Mouse (Mus musculus) stomach, embryonic 15.5 days (tissue): ENCODE measurements around the gene Itga5. TPM values are rescaled to one million over a fixed set of nuclear protein-coding genes. Genes with fewer than 3 reads are reported as not detected.

ENCODE experiments used
- ATAC-seq: fragments of 200-750 bp; cut with Nextera tagmentation; 2 replicates; pipeline ENCODE4 v1.8.0; 2017; ENCODE audit warnings: low read depth, moderate number of reproducible peaks, moderate TSS enrichment; ENCODE audit not compliant: insufficient read depth, low FRiP score
- H3K27ac ChIP-seq: fragments of 300-500 bp; sonication (generic); 2 replicates; pipeline ENCODE4 v1.5.1; 2015; ENCODE audit warnings: mild to moderate bottlenecking, inconsistent platforms
- H3K27me3 ChIP-seq: fragments of 300-500 bp; sonication (generic); replicated peaks from 2 replicates; pipeline ENCODE4 v1.6.1; 2015; ENCODE audit warnings: inconsistent platforms
- H3K36me3 ChIP-seq: fragments of 300-500 bp; sonication (generic); 2 replicates; pipeline ENCODE4 v1.6.1; 2015; ENCODE audit warnings: inconsistent platforms
- H3K4me1 ChIP-seq: fragments of 300-500 bp; sonication (generic); 2 replicates; pipeline ENCODE4 v1.6.1; 2015; ENCODE audit warnings: inconsistent platforms
- H3K4me2 ChIP-seq: fragments of 300-500 bp; sonication (generic); 2 replicates; pipeline ENCODE4 v1.6.1; 2015; ENCODE audit warnings: mild to moderate bottlenecking, inconsistent platforms
- H3K4me3 ChIP-seq: fragments of 300-500 bp; sonication (generic); replicated peaks from 2 replicates; pipeline ENCODE4 v1.5.1; 2015; ENCODE audit warnings: inconsistent platforms
- H3K9ac ChIP-seq: fragments of 300-500 bp; sonication (generic); 2 replicates; pipeline ENCODE4 v1.6.1; 2015; ENCODE audit warnings: inconsistent platforms
- H3K9me3 ChIP-seq: fragments of 300-500 bp; sonication (generic); 2 replicates; pipeline ENCODE4 v1.6.1; 2016; ENCODE audit warnings: inconsistent platforms
- WGBS: fragments of 180-500 bp; shearing (Covaris S2); methylation state at CpG from one replicate; pipeline ENCODE4 v1.1.7; 2015; 5-methylcytosine and 5-hydroxymethylcytosine counted together
- polyA plus RNA-seq: library from polyadenylated mRNA; unstranded; fragments of >200 nt; fragmentation: Nextera tagmentation; extraction: Ambion mirVana; gene quantifications from 2 replicates; pipeline ENCODE4 v1.2.1, GENCODE M21; 2015

Itga5 gene
- polyA plus RNA-seq, 1 experiment from 2014 or later = 48.3 TPM

- ATAC-seq = no peak
- H3K27ac ChIP-seq = no peak overlapping the region
- H3K36me3 ChIP-seq = no peaks in the 10 kb centered on the region
- 34% methylated on average over 7 of the region's 7 CpGs for WGBS
- H3K27me3 ChIP-seq = peaks cover 15% of the 10 kb centered on the region; the same call in 1 of the 2 replicates
- no peak overlapping the region for H3K9ac ChIP-seq
- H3K9me3 ChIP-seq = no peaks in the 10 kb centered on the region
- H3K4me1 ChIP-seq = peaks cover 14% of the 10 kb centered on the region; the same call in 1 of the 2 replicates
- no peak overlapping the region for H3K4me2 ChIP-seq
- H3K4me3 ChIP-seq = no peak overlapping the region
Observed at GRCm38 (mm10) chr15:103335488-103336235, 30.9 kb downstream of the Itga5 start.

DNA sequence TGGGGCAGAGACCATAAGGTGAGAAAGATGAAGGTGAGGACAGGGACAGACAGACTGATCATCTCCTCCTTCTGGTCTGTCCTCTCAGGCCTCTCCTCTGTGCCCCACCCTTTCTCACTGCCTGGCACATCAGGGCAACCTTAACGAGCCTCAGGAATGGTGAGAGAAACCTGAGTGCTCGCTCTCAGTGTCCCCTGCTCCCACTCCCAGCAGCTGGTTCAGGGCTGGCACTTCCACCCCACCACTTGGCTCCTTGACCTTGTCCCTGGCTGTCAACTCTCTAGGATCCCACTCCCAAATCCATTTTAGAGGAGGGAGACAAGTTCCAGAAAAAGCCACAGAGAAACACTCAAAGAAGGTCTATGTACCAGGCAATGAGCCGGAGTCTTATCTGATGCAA is 31.5 kb downstream of the Itga5 start:
- WGBS = 71% methylated on average over 3 of the region's 3 CpGs
- Histone ChIP-seq H3K4me3 (no peak overlapping the region), H3K9me3 (no peaks in the 10 kb centered on the region), H3K27ac (no peak overlapping the region), H3K36me3 (no peaks in the 10 kb centered on the region), H3K9ac (no peak overlapping the region), H3K4me2 (no peak overlapping the region), H3K27me3 (peaks cover 12% of the 10 kb centered on the region; the same call in 1 of the 2 replicates), H3K4me1 (peaks cover 11% of the 10 kb centered on the region; the same call in 1 of the 2 replicates)
- ATAC-seq = no peak

DNA sequence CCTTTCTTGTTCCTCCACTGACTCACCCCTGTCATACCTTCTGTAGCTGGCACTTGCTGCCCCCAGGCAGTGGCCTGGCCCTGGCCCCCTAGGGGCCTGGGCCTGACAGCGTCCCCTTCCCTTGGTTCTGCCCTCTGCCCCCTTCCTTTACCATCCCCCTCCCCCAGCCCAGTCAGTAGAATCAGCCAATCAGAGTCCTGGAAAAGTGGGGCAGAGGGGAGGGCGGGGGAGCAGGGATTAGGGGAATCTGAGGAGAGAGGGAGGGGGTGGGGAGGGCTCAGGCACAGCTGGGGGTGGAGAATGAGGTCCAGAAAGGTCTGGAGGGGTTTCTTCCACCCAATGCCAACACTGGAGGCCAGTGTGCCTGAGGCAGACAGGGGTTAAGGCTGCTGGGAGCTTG is 32.4 kb downstream of the Itga5 start:
- ATAC-seq = no peak
- Histone ChIP-seq H3K4me2 (no peak overlapping the region), H3K4me3 (no peak overlapping the region), H3K27ac (no peak overlapping the region), H3K4me1 (0 out of 2 replicates have a peak, but pooled peaks cover 6% of the 10 kb centered on the region), H3K36me3 (no peaks in the 10 kb centered on the region), H3K9me3 (no peaks in the 10 kb centered on the region), H3K9ac (no peak overlapping the region), H3K27me3 (peaks cover 9% of the 10 kb centered on the region; the same call in 1 of the 2 replicates)
- WGBS = 4% methylated on average over 2 of the region's 2 CpGs

DNA sequence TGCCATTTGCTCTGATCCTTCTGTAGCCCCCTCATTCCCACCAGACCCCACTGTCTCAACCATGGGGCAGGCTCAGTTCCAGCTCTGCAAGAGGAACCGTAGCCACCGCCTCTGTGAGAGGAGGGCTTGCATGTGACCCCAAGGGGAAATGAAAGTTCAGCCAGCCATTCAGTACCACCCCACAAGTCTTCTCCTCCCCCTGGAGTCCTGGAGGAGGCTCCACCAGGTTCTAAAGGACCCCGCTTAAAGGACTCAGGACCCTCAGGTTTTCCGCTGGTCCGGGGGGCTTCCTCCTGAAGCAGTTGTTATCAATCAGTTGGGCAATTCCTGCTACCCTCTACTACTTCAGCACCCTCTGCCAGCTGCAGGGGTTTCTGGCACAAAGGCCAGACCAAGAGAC is 32.8 kb downstream of the Itga5 start:
- Histone ChIP-seq H3K36me3 (no peaks in the 10 kb centered on the region), H3K27me3 (peaks cover 5% of the 10 kb centered on the region; the same call in 1 of the 2 replicates), H3K27ac (no peak overlapping the region), H3K9ac (no peak overlapping the region), H3K9me3 (no peaks in the 10 kb centered on the region), H3K4me2 (no peak overlapping the region), H3K4me1 (0 out of 2 replicates have a peak, but pooled peaks cover 6% of the 10 kb centered on the region), H3K4me3 (no peak overlapping the region)
- ATAC-seq = no peak
- WGBS = 76% methylated on average over 5 of the region's 5 CpGs

GRCm38 (mm10) chr15:103333081-103333615 is 33.4 kb downstream of the Itga5 start:
- Histone ChIP-seq H3K27me3 (0 out of 2 replicates have a peak, but pooled peaks cover 3% of the 10 kb centered on the region), H3K9ac (no peak overlapping the region), H3K9me3 (no peaks in the 10 kb centered on the region), H3K27ac (no peak overlapping the region), H3K4me3 (no peak overlapping the region), H3K4me1 (0 out of 2 replicates have a peak, but pooled peaks cover 5% of the 10 kb centered on the region), H3K36me3 (no peaks in the 10 kb centered on the region), H3K4me2 (no peak overlapping the region)
- WGBS = 49% methylated on average over 5 of the region's 5 CpGs
- no peak for ATAC-seq

GRCm38 (mm10) chr15:103323455-103324247 is 42.9 kb downstream of the Itga5 start:
- peak; percentile 95 for ATAC-seq
- WGBS = 1% methylated on average over 39 of the region's 40 CpGs
- peak overlapping the region; percentile 84 for H3K27ac ChIP-seq

DNA sequence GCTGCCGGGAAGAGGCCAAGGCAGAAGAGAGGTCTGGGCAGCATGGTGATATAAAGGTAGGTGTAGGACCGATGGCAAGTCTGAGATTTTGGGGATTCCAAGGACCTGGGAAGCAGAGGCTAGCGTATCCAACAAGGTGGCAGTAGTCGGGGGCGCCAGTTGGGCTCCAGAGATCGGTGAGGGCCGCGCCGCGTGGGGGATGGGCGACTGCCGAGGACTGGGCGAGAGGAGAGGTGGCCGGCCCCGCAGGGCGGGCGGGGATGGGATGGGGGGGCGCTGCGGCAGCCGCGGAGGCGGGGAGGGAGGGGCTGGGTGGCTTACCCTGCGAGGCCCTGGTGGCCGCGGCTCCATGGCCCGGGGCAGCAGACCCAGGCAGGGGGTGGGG is 43.5 kb downstream of the Itga5 start:
- peak; percentile 51 for ATAC-seq
- WGBS = under 1% methylated on average over 14 of the region's 26 CpGs
- H3K36me3 ChIP-seq = no peaks in the 10 kb centered on the region
- peaks cover 25% of the 10 kb centered on the region for H3K4me1 ChIP-seq
- no peaks in the 10 kb centered on the region for H3K27me3 ChIP-seq
- H3K27ac ChIP-seq = 0 out of 2 replicates have a peak overlapping the region, but pooled peaks have one; percentile 84
- no peaks in the 10 kb centered on the region for H3K9me3 ChIP-seq
- peak overlapping the region; percentile 65 for H3K4me3 ChIP-seq
- peak overlapping the region; percentile 90 for H3K4me2 ChIP-seq
- H3K9ac ChIP-seq = peak overlapping the region; percentile 66

More at GRCm38 (mm10) chr15:103323455-103324247, 42.9 kb downstream of the Itga5 start:
- H3K4me3 ChIP-seq = peak overlapping the region; percentile 65
- H3K4me1 ChIP-seq = peaks cover 25% of the 10 kb centered on the region
- peak overlapping the region; percentile 90 for H3K4me2 ChIP-seq
- no peaks in the 10 kb centered on the region for H3K36me3 ChIP-seq
- H3K9ac ChIP-seq = peak overlapping the region; percentile 66
- H3K27me3 ChIP-seq = no peaks in the 10 kb centered on the region
- H3K9me3 ChIP-seq = no peaks in the 10 kb centered on the region

DNA sequence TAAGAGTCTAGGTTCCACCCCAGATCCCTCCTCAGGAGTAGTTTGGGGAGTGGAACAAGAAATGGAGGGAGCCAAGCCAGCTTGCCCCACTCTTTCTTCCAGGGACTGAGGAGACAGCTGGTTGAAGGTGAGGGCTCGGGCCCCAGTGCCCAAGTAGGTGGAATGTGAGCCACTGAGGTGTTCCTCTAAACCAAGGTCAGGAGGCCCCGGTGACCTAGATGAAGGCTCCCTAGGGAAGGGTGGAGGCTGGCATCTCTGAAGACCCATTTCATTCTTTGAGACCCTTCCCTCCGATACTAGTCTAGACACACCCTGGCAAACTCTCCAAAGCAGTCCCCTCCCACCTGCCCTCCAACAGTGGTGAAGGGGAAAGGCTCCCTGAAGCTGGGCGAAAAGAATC is 44.2 kb downstream of the Itga5 start:
- Histone ChIP-seq H3K9me3 (no peaks in the 10 kb centered on the region), H3K4me1 (peaks cover 25% of the 10 kb centered on the region), H3K27me3 (no peaks in the 10 kb centered on the region), H3K4me3 (peak overlapping the region; percentile 65), H3K9ac (no peak overlapping the region), H3K4me2 (peak overlapping the region; percentile 90), H3K36me3 (no peaks in the 10 kb centered on the region), H3K27ac (no peak overlapping the region)
- ATAC-seq = no peak
- WGBS = 51% methylated on average over 4 of the region's 4 CpGs

DNA sequence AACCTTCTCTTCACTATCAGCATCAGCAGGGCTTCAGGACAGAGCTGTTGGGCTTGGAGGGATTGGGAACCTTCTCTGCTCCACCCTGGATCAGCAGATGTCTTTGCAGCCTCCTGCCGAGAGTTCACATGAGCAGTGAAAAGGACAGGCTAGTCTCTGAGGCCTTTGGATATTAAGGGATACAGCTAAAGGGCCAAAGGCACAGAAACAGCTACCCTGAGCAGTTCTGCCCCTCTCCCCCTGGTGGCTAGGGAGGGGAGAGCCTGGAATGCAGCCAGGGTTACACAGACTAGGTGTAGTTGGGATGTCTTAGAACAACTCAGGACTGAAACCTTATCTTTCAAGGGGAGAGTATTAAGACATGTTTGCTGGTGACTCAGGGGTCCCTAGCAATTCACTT is 45.5 kb downstream of the Itga5 start:
- Histone ChIP-seq H3K4me3 (no peak overlapping the region), H3K4me2 (no peak overlapping the region), H3K9me3 (no peaks in the 10 kb centered on the region), H3K9ac (no peak overlapping the region), H3K27me3 (no peaks in the 10 kb centered on the region), H3K4me1 (peaks cover 27% of the 10 kb centered on the region), H3K27ac (no peak overlapping the region), H3K36me3 (peaks cover 7% of the 10 kb centered on the region; the same call in 1 of the 2 replicates)
- ATAC-seq = no peak
- WGBS = 48% methylated on average over 1 of the region's 1 CpGs

DNA sequence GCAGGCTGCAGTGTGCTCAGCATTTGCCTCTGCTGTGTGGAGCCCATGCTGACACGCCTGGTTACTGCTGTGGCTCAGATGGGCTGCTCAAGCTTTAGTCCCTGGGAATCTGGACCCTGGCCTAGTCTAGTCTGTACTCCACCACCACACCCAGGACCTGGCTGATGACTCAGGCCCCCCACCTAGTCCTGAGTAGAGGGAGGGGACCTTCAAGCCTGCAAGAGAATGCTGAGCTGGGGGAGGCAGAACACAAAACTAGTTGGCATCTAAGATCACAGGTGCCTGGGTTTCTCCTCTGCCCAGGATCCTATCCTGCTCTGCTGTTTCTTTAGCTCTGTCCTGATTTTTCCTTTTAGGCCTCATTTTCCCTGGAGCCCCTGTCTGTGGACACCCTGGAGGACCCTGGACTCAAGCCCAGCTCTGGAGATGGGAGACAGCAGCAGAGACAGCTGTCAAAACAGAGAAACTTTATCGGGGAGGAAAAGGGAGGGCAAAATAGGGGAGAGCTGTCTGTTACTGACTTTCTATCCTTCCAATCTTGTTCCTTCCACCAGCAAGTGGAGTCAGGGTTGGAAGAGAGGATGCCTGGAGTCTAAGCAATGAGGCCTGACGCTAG is 48.3 kb downstream of the Itga5 start:
- no peak for ATAC-seq
- Histone ChIP-seq H3K9me3 (no peaks in the 10 kb centered on the region), H3K4me3 (no peak overlapping the region), H3K27ac (no peak overlapping the region), H3K9ac (no peak overlapping the region), H3K27me3 (no peaks in the 10 kb centered on the region), H3K4me1 (peaks cover 44% of the 10 kb centered on the region), H3K36me3 (peaks cover 12% of the 10 kb centered on the region; the same call in 1 of the 2 replicates), H3K4me2 (no peak overlapping the region)
- 58% methylated on average over 3 of the region's 3 CpGs for WGBS

DNA sequence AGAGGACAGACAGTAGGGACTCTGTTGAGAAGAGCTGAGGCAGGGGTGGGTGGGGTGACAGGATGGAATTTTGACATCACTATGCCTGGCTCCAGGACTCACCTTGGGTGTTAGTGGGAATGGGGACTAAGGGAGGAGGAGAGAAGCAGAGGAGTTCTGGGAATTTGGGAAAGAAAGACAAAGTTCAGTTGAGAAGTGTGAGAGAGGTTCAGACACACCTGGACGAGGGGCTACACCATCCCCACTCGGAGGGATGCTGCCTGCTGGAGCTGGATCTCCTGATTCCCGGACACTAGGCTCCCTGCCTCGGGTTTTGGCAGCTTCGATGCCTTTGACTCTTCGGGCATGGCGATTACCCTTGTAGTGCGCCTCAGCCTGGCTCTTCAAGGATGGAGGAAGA is 48.8 kb downstream of the Itga5 start:
- Histone ChIP-seq H3K27ac (no peak overlapping the region), H3K4me3 (no peak overlapping the region), H3K4me1 (peaks cover 40% of the 10 kb centered on the region), H3K4me2 (no peak overlapping the region), H3K9ac (no peak overlapping the region), H3K27me3 (no peaks in the 10 kb centered on the region), H3K36me3 (peaks cover 12% of the 10 kb centered on the region; the same call in 1 of the 2 replicates), H3K9me3 (no peaks in the 10 kb centered on the region)
- ATAC-seq = no peak
- 86% methylated on average over 8 of the region's 8 CpGs for WGBS
